Mouse (Mus musculus) cerebellum, postnatal 10 days (tissue): ENCODE measurements around the gene Ogfod3.

Experiments
- DNase-seq, 2 experiments: peaks; one replicate each; pipeline ENCODE4 v3.0.0; 2021; ENCODE audit warnings: mixed read lengths in 2 of 2

Gene Ogfod3

GRCm38 (mm10) chr11:121198622-121199021, 5.9 kb downstream of the Ogfod3 start:
- no peak for DNase-seq

GRCm38 (mm10) chr11:121193415-121193814, 11.1 kb downstream of the Ogfod3 start:
- no peak for DNase-seq

- DNase-seq, result no peak
These were observed 11.8 kb downstream of the Ogfod3 start for GRCm38 (mm10) chr11:121192742-121193141.

GRCm38 (mm10) chr11:121189681-121190080, 14.8 kb downstream of the Ogfod3 start:
- peak; percentile 67 to 69 for DNase-seq

GRCm38 (mm10) chr11:121176285-121177270, 27.9 kb downstream of the Ogfod3 start:
- DNase-seq, result peak; percentile 82 to 84

- DNase-seq, result no peak
These were observed 30.3 kb downstream of the Ogfod3 start for GRCm38 (mm10) chr11:121174234-121174633.

- DNase-seq, result no peak
These were observed 31.3 kb downstream of the Ogfod3 start for GRCm38 (mm10) chr11:121173203-121173602.

- no peak for DNase-seq
These were observed 40.8 kb downstream of the Ogfod3 start for GRCm38 (mm10) chr11:121163751-121164150.

GRCm38 (mm10) chr11:121160636-121161346, 43.7 kb downstream of the Ogfod3 start:
- peak; percentile 71 to 79 for DNase-seq

- no peak for DNase-seq
These were observed 44.5 kb downstream of the Ogfod3 start, which contains the start of gene Uts2r for GRCm38 (mm10) chr11:121159971-121160370. TSS of gene Uts2r (plus strand) at chr11:121160271.

GRCm38 (mm10) chr11:121156411-121156891, 48.1 kb downstream of the Ogfod3 start:
- DNase-seq, result peak; percentile 83 to 85

- DNase-seq, result no peak
These were observed 50.3 kb downstream of the Ogfod3 start for GRCm38 (mm10) chr11:121154203-121154602.

GRCm38 (mm10) chr11:121148193-121148592, 56.3 kb downstream of the Ogfod3 start:
- DNase-seq, result no peak

- DNase-seq, result no peak
These were observed 58.6 kb downstream of the Ogfod3 start, which contains the start of gene Tex19.1 for GRCm38 (mm10) chr11:121145865-121146264. TSS of gene Tex19.1 (plus strand) at chr11:121146143.

- DNase-seq, result no peak
These were observed 61.0 kb downstream of the Ogfod3 start for GRCm38 (mm10) chr11:121143325-121144015.

GRCm38 (mm10) chr11:121138732-121139131, 65.8 kb downstream of the Ogfod3 start:
- DNase-seq, result peak; percentile 61

GRCm38 (mm10) chr11:121137682-121138081, 66.8 kb downstream of the Ogfod3 start:
- DNase-seq, result no peak

- DNase-seq, result no peak
These were observed 69.9 kb downstream of the Ogfod3 start for GRCm38 (mm10) chr11:121134600-121134999.

GRCm38 (mm10) chr11:121129616-121130015, 74.9 kb downstream of the Ogfod3 start:
- DNase-seq, result no peak
